ENCODE assay signal across 9 mouse cellular contexts in the genomic region with DNA sequence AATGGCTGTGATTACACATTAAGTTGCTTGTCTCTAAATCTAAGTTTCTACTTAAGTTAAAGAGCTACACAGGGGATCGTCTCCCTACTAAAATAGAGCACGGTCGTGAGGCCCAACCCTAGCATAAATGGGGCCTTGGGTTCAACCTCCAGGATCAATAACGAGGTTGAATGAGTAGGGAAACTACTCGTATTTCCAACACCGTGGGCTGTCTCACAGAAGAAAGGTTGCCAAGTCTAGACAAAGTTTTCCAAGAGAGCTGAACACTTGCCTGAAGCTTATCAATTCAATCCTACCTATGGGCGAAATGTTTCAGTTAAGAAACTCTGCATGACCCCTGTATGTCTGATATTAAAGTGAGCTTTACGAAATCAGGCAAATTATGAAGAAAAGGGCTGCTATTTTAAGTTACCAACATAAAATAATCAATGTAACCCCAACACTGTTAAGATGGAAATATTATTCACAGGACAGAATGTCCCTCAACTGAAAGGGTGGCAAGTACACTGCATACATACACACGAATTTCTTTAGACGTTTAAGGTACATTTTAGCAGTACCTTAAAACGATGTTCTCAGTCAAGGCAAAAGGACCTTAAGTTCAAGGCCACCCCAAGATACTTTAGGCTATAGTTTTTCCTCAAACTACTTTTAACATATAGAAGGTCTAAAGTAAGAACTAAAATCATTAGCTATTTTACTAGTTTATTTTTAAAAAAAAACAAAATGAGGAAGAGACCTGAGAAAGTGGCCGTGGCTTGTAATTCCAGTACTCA. TPM values are rescaled to one million over a fixed set of nuclear protein-coding genes. Genes with fewer than 3 reads are reported as not detected.
A peak's percentile ranks its signal among the peaks of the same experiment; 100 is the strongest.
DNase-seq lines count a peak whose midpoint lies in the region; ATAC-seq and TF ChIP-seq lines count a peak whose summit lies in the region.
"Had no signal": no experiment of that assay in that cellular context is flagged by ENCODE, and none has a peak within 500 bp of the region (broad histone marks: within the 10 kb centered on the region; RNA-seq: fewer than 3 reads in every experiment).

No protein-coding gene starts in this region.

- no peak for DNase-seq in heart, postnatal 25 days (ENCODE audit: low spot score)
- peak; percentile 40 for DNase-seq in MEL (ENCODE audit: low read depth, low spot score)
- no peak for DNase-seq in midbrain, embryonic 10.5 days (ENCODE audit: low spot score)
- no peak for DNase-seq in right cerebral cortex, postnatal 10 days (ENCODE audit: low spot score in 2 of 2)
- no peak for DNase-seq in ovary, postnatal 14 days (ENCODE audit: low spot score)
- DNase-seq: layer of hippocampus, postnatal 36 days had no signal

- H3K27ac ChIP-seq in heart, embryonic 12.5 days (ENCODE audit: poor library complexity, severe bottlenecking): 0 out of 2 replicates have a peak overlapping the region, but pooled peaks have one; percentile 90
- H3K27ac ChIP-seq in MEL (ENCODE audit: control insufficient read depth, low read depth, low read length): peak overlapping the region; percentile 63; the same call in 1 of the 2 replicates
- no peak overlapping the region for H3K27ac ChIP-seq in hindbrain, embryonic 12.5 days
- peak overlapping the region; percentile 97 for H3K27ac ChIP-seq in midbrain, embryonic 10.5 days (replicated peaks)

- H3K9me3 ChIP-seq in heart, embryonic 12.5 days (replicated peaks): no peaks in the 10 kb centered on the region
- no peaks in the 10 kb centered on the region for H3K9me3 ChIP-seq in MEL (replicated peaks; ENCODE audit: insufficient read depth, low read length)
- H3K9me3 ChIP-seq in hindbrain, embryonic 12.5 days (replicated peaks): no peaks in the 10 kb centered on the region
- H3K9me3 ChIP-seq in midbrain, embryonic 10.5 days (replicated peaks): no peaks in the 10 kb centered on the region

- peak overlapping the region; percentile 82 for H3K4me2 ChIP-seq in heart, embryonic 12.5 days
- H3K4me2 ChIP-seq in hindbrain, embryonic 12.5 days (replicated peaks): peak overlapping the region; percentile 79

- peaks cover 31% of the 10 kb centered on the region for H3K36me3 ChIP-seq in heart, embryonic 12.5 days
- H3K36me3 ChIP-seq in MEL (ENCODE audit: control insufficient read depth in 1 of 2, insufficient read depth in 2 of 2, low read length in 2 of 2): peaks cover 23 to 32% of the 10 kb centered on the region in 2 experiments
- peaks cover 21% of the 10 kb centered on the region for H3K36me3 ChIP-seq in hindbrain, embryonic 12.5 days
- peaks cover 49% of the 10 kb centered on the region for H3K36me3 ChIP-seq in midbrain, embryonic 10.5 days

- no peak for TF ChIP-seq EP300 in MEL (IDR thresholded peaks at IDR 0.05; ENCODE audit: low read depth in 1 of 2, low read length in 2 of 2)

- WGBS in heart, embryonic 12.5 days: 37% methylated on average over 12 of the region's 12 CpGs
- 56% methylated on average over 12 of the region's 12 CpGs for WGBS in hindbrain, embryonic 12.5 days
- 63% methylated on average over 12 of the region's 12 CpGs for WGBS in midbrain, embryonic 10.5 days

- no peak for TF ChIP-seq CTCF in MEL (IDR thresholded peaks at IDR 0.05 in 2 of 3, conservative IDR thresholded peaks at IDR 0.05 in 1 of 3; ENCODE audit: control insufficient read depth in 1 of 3, insufficient read depth in 1 of 3, low read depth in 2 of 3, low read length in 3 of 3, poor library complexity in 1 of 3, severe bottlenecking in 1 of 3)

- ATAC-seq in heart, embryonic 12.5 days (ENCODE audit: insufficient number of reproducible peaks, low FRiP score): no peak
- ATAC-seq in hindbrain, embryonic 12.5 days (ENCODE audit: low FRiP score): no peak
- ATAC-seq in inflammation-experienced regulatory T-cells, adult 6 months: no peak

- no peaks in the 10 kb centered on the region for H3K27me3 ChIP-seq in heart, embryonic 12.5 days (replicated peaks)
- no peaks in the 10 kb centered on the region for H3K27me3 ChIP-seq in MEL (ENCODE audit: control insufficient read depth in 1 of 2, insufficient read depth in 2 of 2, low read length in 2 of 2)
- H3K27me3 ChIP-seq in hindbrain, embryonic 12.5 days: no peaks in the 10 kb centered on the region
- no peaks in the 10 kb centered on the region for H3K27me3 ChIP-seq in midbrain, embryonic 10.5 days (ENCODE audit: low read depth, poor library complexity, severe bottlenecking)

- H3K79me2 ChIP-seq in MEL (ENCODE audit: control insufficient read depth, insufficient read depth, low read length, poor library complexity): peaks cover 54% of the 10 kb centered on the region

- H3K4me1 ChIP-seq in heart, embryonic 12.5 days (replicated peaks): peaks cover 22% of the 10 kb centered on the region
- H3K4me1 ChIP-seq in MEL (ENCODE audit: control insufficient read depth in 1 of 2, insufficient read depth in 2 of 2, low read length in 2 of 2): peaks cover 2 to 5% of the 10 kb centered on the region in 2 experiments
- peaks cover 20% of the 10 kb centered on the region for H3K4me1 ChIP-seq in hindbrain, embryonic 12.5 days
- H3K4me1 ChIP-seq in midbrain, embryonic 10.5 days: peaks cover 24% of the 10 kb centered on the region

- no peak for TF ChIP-seq RAD21 in MEL (IDR thresholded peaks at IDR 0.05; ENCODE audit: low read depth, low read length)

- peak overlapping the region; percentile 95 for H3K9ac ChIP-seq in heart, embryonic 12.5 days
- H3K9ac ChIP-seq in MEL (ENCODE audit: control insufficient read depth, low read depth, low read length, poor library complexity, severe bottlenecking): peak overlapping the region; percentile 84
- H3K9ac ChIP-seq in hindbrain, embryonic 12.5 days: peak overlapping the region; percentile 92

- peak overlapping the region; percentile 89 for H3K4me3 ChIP-seq in heart, embryonic 12.5 days
- peak overlapping the region; percentile 79 to 99 for H3K4me3 ChIP-seq in MEL (ENCODE audit: control insufficient read depth in 1 of 2, insufficient read depth in 1 of 2, low read depth in 2 of 2, low read length in 2 of 2)
- peak overlapping the region; percentile 90 for H3K4me3 ChIP-seq in hindbrain, embryonic 12.5 days
- peak overlapping the region; percentile 91 for H3K4me3 ChIP-seq in midbrain, embryonic 10.5 days

- intact Hi-C loops in heart, postnatal 25 days (cut with DNase I): loop anchor here (2.0 kb wide), 2 partner anchors 53 to 61 kb away; a partner anchor contains a TSS

- no peak for TF ChIP-seq POLR2A in MEL (IDR thresholded peaks at IDR 0.05; ENCODE audit: control insufficient read depth in 1 of 2, insufficient read depth in 1 of 2, low read depth in 1 of 2, low read length in 2 of 2, poor library complexity in 1 of 2)

TF ChIP-seq in MEL, 35 proteins besides CTCF, POLR2A, EP300 and RAD21:
- TF ChIP-seq GABPA (IDR thresholded peaks at IDR 0.05; ENCODE audit: low read depth, low read length): no peak
- no peak for TF ChIP-seq USF1 (IDR thresholded peaks at IDR 0.05; ENCODE audit: low read depth, low read length)
- no peak for TF ChIP-seq JUND (IDR thresholded peaks at IDR 0.05; ENCODE audit: low read depth, low read length)
- TF ChIP-seq ETS1 (IDR thresholded peaks at IDR 0.05; ENCODE audit: low read depth, low read length): no peak

RNA-seq across cellular contexts. Expression of a gene that starts 1.5 kb away (rescaled TPM):
- 177 and 180 TPM in 2 replicates for polyA plus RNA-seq in heart, embryonic 12.5 days (2016; fragmentation: Nextera tagmentation; extraction: Ambion mirVana)
- 10 to 100 TPM; 49.3 to 56.8 TPM for total RNA-seq in heart, postnatal 25 days (2021)
- 70.9 and 79.1 TPM in 2 replicates for total RNA-seq in MEL (2012; rRNA removed)
- 100 to 1,000 TPM in 1 of 2 experiments, 10 to 100 TPM in 1; 88.5 to 128 TPM for polyA plus RNA-seq in MEL (2012; ENCODE audit: insufficient read depth in 1 of 2, insufficient read length in 2 of 2, low read depth in 1 of 2, low replicate concordance in 2 of 2, missing spikeins in 1 of 2)
- 270 and 291 TPM in 2 replicates for polyA plus RNA-seq in hindbrain, embryonic 12.5 days (2016; fragmentation: Nextera tagmentation; extraction: Ambion mirVana)
- polyA plus RNA-seq in midbrain, embryonic 10.5 days (2016; fragmentation: Nextera tagmentation; extraction: Ambion mirVana): 346 and 352 TPM in 2 replicates
- 100 to 1,000 TPM; 229 to 302 (median 268) TPM for polyA plus RNA-seq in inflammation-experienced regulatory T-cells, adult 6 months (2017; shearing (Covaris generic))

RNA-seq across cellular contexts. Expression of a gene that starts 9.6 kb away (rescaled TPM):
- 23.0 and 24.3 TPM in 2 replicates for polyA plus RNA-seq in heart, embryonic 12.5 days (2016; fragmentation: Nextera tagmentation; extraction: Ambion mirVana)
- total RNA-seq in heart, postnatal 25 days (2021): 10 to 100 TPM; 11.0 to 11.3 TPM
- 28.7 and 32.3 TPM in 2 replicates for total RNA-seq in MEL (2012; rRNA removed)
- 10 to 100 TPM; 16.5 to 48.5 TPM for polyA plus RNA-seq in MEL (2012; ENCODE audit: insufficient read depth in 1 of 2, insufficient read length in 2 of 2, low read depth in 1 of 2, low replicate concordance in 2 of 2, missing spikeins in 1 of 2)
- polyA plus RNA-seq in hindbrain, embryonic 12.5 days (2016; fragmentation: Nextera tagmentation; extraction: Ambion mirVana): 25.1 and 25.3 TPM in 2 replicates
- polyA plus RNA-seq in midbrain, embryonic 10.5 days (2016; fragmentation: Nextera tagmentation; extraction: Ambion mirVana): 30.9 and 34.8 TPM in 2 replicates
- 10 to 100 TPM; 24.6 to 33.4 (median 32.3) TPM for polyA plus RNA-seq in inflammation-experienced regulatory T-cells, adult 6 months (2017; shearing (Covaris generic))

RNA-seq across cellular contexts. Expression of a gene that starts 20.1 kb away (rescaled TPM):
- 20.8 and 24.8 TPM in 2 replicates for polyA plus RNA-seq in heart, embryonic 12.5 days (2016; fragmentation: Nextera tagmentation; extraction: Ambion mirVana)
- 10 to 100 TPM; 15.8 to 18.0 TPM for total RNA-seq in heart, postnatal 25 days (2021)
- 7.7 and 8.1 TPM in 2 replicates for total RNA-seq in MEL (2012; rRNA removed)
- 10 to 100 TPM in 1 of 2 experiments, not detected in 1; 15.0 TPM for polyA plus RNA-seq in MEL (2012; ENCODE audit: insufficient read depth in 1 of 2, insufficient read length in 2 of 2, low read depth in 1 of 2, low replicate concordance in 2 of 2, missing spikeins in 1 of 2)
- polyA plus RNA-seq in hindbrain, embryonic 12.5 days (2016; fragmentation: Nextera tagmentation; extraction: Ambion mirVana): 53.6 and 54.5 TPM in 2 replicates
- 32.4 and 39.6 TPM in 2 replicates for polyA plus RNA-seq in midbrain, embryonic 10.5 days (2016; fragmentation: Nextera tagmentation; extraction: Ambion mirVana)
- 10 to 100 TPM; 47.4 to 75.2 (median 62.0) TPM for polyA plus RNA-seq in inflammation-experienced regulatory T-cells, adult 6 months (2017; shearing (Covaris generic))

RNA-seq across cellular contexts. Expression of a gene that starts 54.4 kb away (rescaled TPM):
- polyA plus RNA-seq in heart, embryonic 12.5 days (2016; fragmentation: Nextera tagmentation; extraction: Ambion mirVana): 14.2 and 17.3 TPM in 2 replicates
- total RNA-seq in heart, postnatal 25 days (2021): 10 to 100 TPM in 1 of 2 experiments, 1 to 10 TPM in 1; 9.7 to 11.4 TPM
- total RNA-seq in MEL (2012; rRNA removed): 17.6 and 19.0 TPM in 2 replicates
- polyA plus RNA-seq in MEL (2012; ENCODE audit: insufficient read depth in 1 of 2, insufficient read length in 2 of 2, low read depth in 1 of 2, low replicate concordance in 2 of 2, missing spikeins in 1 of 2): 10 to 100 TPM in 1 of 2 experiments, not detected in 1; 12.5 TPM
- polyA plus RNA-seq in hindbrain, embryonic 12.5 days (2016; fragmentation: Nextera tagmentation; extraction: Ambion mirVana): 20.8 and 21.8 TPM in 2 replicates
- polyA plus RNA-seq in midbrain, embryonic 10.5 days (2016; fragmentation: Nextera tagmentation; extraction: Ambion mirVana): 17.6 and 19.4 TPM in 2 replicates
- polyA plus RNA-seq in inflammation-experienced regulatory T-cells, adult 6 months (2017; shearing (Covaris generic)): 10 to 100 TPM; 26.6 to 34.4 (median 26.8) TPM
